ENCODE assay signal across 1 mouse cellular context in the genomic region with DNA sequence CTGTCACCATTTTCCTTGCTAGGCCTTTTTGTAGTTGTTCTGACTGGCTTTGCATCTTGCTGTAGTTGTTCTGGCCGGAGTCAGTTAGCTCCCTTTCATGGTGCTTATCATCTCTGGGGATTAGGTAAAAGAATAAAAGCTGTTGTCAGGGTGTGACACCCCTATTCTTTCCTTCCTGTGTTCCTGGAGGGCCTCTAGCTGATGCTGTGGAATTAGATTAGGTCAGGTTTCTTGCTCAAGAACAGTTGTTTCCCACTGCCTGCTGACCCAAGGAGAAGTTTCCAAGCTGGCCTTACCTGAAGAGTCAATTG.
TF ChIP-seq lines count a peak whose summit lies in the region.

No protein-coding gene starts in this region.

TF ChIP-seq in MEL, 35 proteins besides CTCF, POLR2A, EP300 and RAD21 (continued from another document):
- TF ChIP-seq ETS1 (IDR thresholded peaks at IDR 0.05; ENCODE audit: low read depth, low read length) (peak; percentile 44), SIN3A (IDR thresholded peaks at IDR 0.05; ENCODE audit: low read length) (no peak), SMC3 (IDR thresholded peaks at IDR 0.05; ENCODE audit: low read depth, low read length) (no peak), CHD1 (IDR thresholded peaks at IDR 0.05; ENCODE audit: low read depth, low read length) (no peak), KAT2A (conservative IDR thresholded peaks at IDR 0.05; ENCODE audit: low read depth, low read length) (no peak), POLR2AphosphoS5 (IDR thresholded peaks at IDR 0.05; ENCODE audit: borderline replicate concordance, low read depth, low read length) (no peak)
TF ChIP-seq in MEL: peak in this region for 4.
